Mouse (Mus musculus) myocyte (in vitro differentiated cells): ENCODE data around the gene Xpnpep1.

ENCODE experiments used
- CEBPB ChIP-seq: IDR thresholded peaks from 2 replicates; pipeline ENCODE4 v1.6.1; 2011; ENCODE audit warnings: mild to moderate bottlenecking, moderate library complexity; ENCODE audit not compliant: poor library complexity, insufficient read depth, severe bottlenecking
- E2F4 ChIP-seq: IDR thresholded peaks from one replicate; pipeline ENCODE4 v1.6.1; 2011; ENCODE audit warnings: mild to moderate bottlenecking, control low read depth, moderate library complexity; ENCODE audit not compliant: insufficient read depth
- MYOG ChIP-seq, 3 experiments: IDR thresholded peaks; one replicate each; pipeline ENCODE4 v1.6.1; 2011; ENCODE audit warnings: control low read depth in 2 of 3, low read depth in 2 of 3, mild to moderate bottlenecking in 2 of 3; ENCODE audit not compliant: insufficient read length in 2 of 3, control insufficient read depth in 1 of 3, insufficient read depth in 1 of 3
- POLR2A ChIP-seq: IDR thresholded peaks from one replicate; pipeline ENCODE4 v1.6.1; 2011; ENCODE audit warnings: low read depth, mild to moderate bottlenecking, control low read depth, moderate library complexity; ENCODE audit not compliant: insufficient read length
- POLR2AphosphoS2 ChIP-seq: IDR thresholded peaks from one replicate; pipeline ENCODE4 v1.6.1; 2011; ENCODE audit warnings: low read depth, control low read depth; ENCODE audit not compliant: insufficient read length
- SRF ChIP-seq: IDR thresholded peaks from one replicate; pipeline ENCODE4 v1.6.1; 2011; ENCODE audit warnings: low read depth; ENCODE audit not compliant: control insufficient read depth, insufficient read length
- TCF12 ChIP-seq: IDR thresholded peaks from one replicate; pipeline ENCODE4 v1.6.1; 2011; ENCODE audit warnings: mild to moderate bottlenecking, control low read depth; ENCODE audit not compliant: poor library complexity, insufficient read depth, severe bottlenecking

- no peak for TF ChIP-seq POLR2AphosphoS2
- TF ChIP-seq CEBPB: no peak
- no peak for TF ChIP-seq POLR2A
- no peak for TF ChIP-seq TCF12
- no peak for TF ChIP-seq E2F4
- TF ChIP-seq MYOG (IDR thresholded peaks at IDR 0.05; ENCODE audit: control insufficient read depth in 1 of 3, insufficient read depth in 1 of 3, insufficient read length in 2 of 3, low read depth in 2 of 3): no peak
- no peak for TF ChIP-seq SRF
These were observed 13.3 kb upstream of the Xpnpep1 start for GRCm38 (mm10) chr19:53053355-53053754.
